Mouse (Mus musculus) liver, postnatal 0 days (tissue): ENCODE data around the gene Map4k5.

Source experiments
- CTCF ChIP-seq: sonication (generic); IDR thresholded peaks from 2 replicates; pipeline ENCODE4 v1.5.1; 2016; ENCODE audit warnings: antibody characterized with exemption, low read depth
- EP300 ChIP-seq: IDR thresholded peaks from 2 replicates; pipeline ENCODE4 v1.6.1; 2016; ENCODE audit warnings: antibody characterized with exemption, low read depth, mild to moderate bottlenecking

- TF ChIP-seq CTCF (no peak), EP300 (no peak)
Measured at GRCm38 (mm10) chr12:69809439-69809838, 83.6 kb downstream of the Map4k5 start.
